Mouse (Mus musculus): ENCODE results near the gene Lhpp.

Gene Lhpp

GRCm38 (mm10) chr7:132735145-132735544 is 124.7 kb downstream of the Lhpp start:
- peak; percentile 13 for DNase-seq (ENCODE audit: low read depth, low spot score)

GRCm38 (mm10) chr7:132736099-132736862 is 125.8 kb downstream of the Lhpp start:
- DNase-seq (ENCODE audit: low read depth, low spot score) = no peak

- DNase-seq (ENCODE audit: low read depth, low spot score) = no peak
These were observed 128.4 kb downstream of the Lhpp start for GRCm38 (mm10) chr7:132738844-132739243.

GRCm38 (mm10) chr7:132739829-132740228 is 129.4 kb downstream of the Lhpp start:
- DNase-seq (ENCODE audit: low read depth, low spot score) = no peak

- no peak for DNase-seq (ENCODE audit: low read depth, low spot score)
These were observed 132.5 kb downstream of the Lhpp start for GRCm38 (mm10) chr7:132742912-132743311.

- DNase-seq (ENCODE audit: low read depth, low spot score) = no peak
These were observed 136.7 kb downstream of the Lhpp start for GRCm38 (mm10) chr7:132747096-132747495.

GRCm38 (mm10) chr7:132748076-132748769 is 137.8 kb downstream of the Lhpp start:
- no peak for DNase-seq (ENCODE audit: low read depth, low spot score)

- DNase-seq (ENCODE audit: low read depth, low spot score) = no peak
These were observed 139.1 kb downstream of the Lhpp start for GRCm38 (mm10) chr7:132749504-132749903.

GRCm38 (mm10) chr7:132751716-132752115 is 141.3 kb downstream of the Lhpp start:
- DNase-seq (ENCODE audit: low read depth, low spot score) = no peak

GRCm38 (mm10) chr7:132753518-132754388 is 143.3 kb downstream of the Lhpp start:
- DNase-seq (ENCODE audit: low read depth, low spot score) = peak; percentile 58

GRCm38 (mm10) chr7:132754389-132754750 is 143.9 kb downstream of the Lhpp start:
- no peak for DNase-seq (ENCODE audit: low read depth, low spot score)
